Mouse (Mus musculus): ENCODE results near the gene Rps6kb2. TPM values are rescaled to one million over a fixed set of nuclear protein-coding genes. Genes with fewer than 3 reads are reported as not detected.
A peak's percentile ranks its signal among the peaks of the same experiment; 100 is the strongest.

Rps6kb2 gene
- total and polyA plus RNA-seq, 3 experiments, result 16.1 to 73.4 (median 23.1) TPM

GRCm38 (mm10) chr19:4120496-4120895, 42.7 kb downstream of the Rps6kb2 start:
- Histone ChIP-seq H3K4me3 (ENCODE audit: low read depth, low read length) (peak overlapping the region; percentile 73; the same call in 1 of the 2 replicates), H3K36me3 (replicated peaks) (peaks cover 39% of the 10 kb centered on the region), H3K9me3 (replicated peaks) (no peaks in the 10 kb centered on the region), H3K4me1 (ENCODE audit: insufficient read depth, low read depth, low read length) (peaks cover 64% of the 10 kb centered on the region), H3K27me3 (ENCODE audit: insufficient read depth, low read length) (no peaks in the 10 kb centered on the region)
- DNase-seq (ENCODE audit: low spot score) (no peak), ATAC-seq (ENCODE audit: extremely low read depth, insufficient number of reproducible peaks, low FRiP score, poor library complexity, severe bottlenecking) (no peak)
- no peak for TF ChIP-seq GATA1 (IDR thresholded peaks at IDR 0.05; ENCODE audit: borderline replicate concordance, low read length)

GRCm38 (mm10) chr19:4119716-4120487, 43.3 kb downstream of the Rps6kb2 start:
- ATAC-seq (ENCODE audit: extremely low read depth, insufficient number of reproducible peaks, low FRiP score, poor library complexity, severe bottlenecking) (no peak), DNase-seq (ENCODE audit: low spot score) (no peak)
- TF ChIP-seq GATA2 (IDR thresholded peaks at IDR 0.05; ENCODE audit: borderline replicate concordance, low read depth, low read length), result no peak
- no peak for TF ChIP-seq GATA1 (IDR thresholded peaks at IDR 0.05; ENCODE audit: borderline replicate concordance, low read length)
- no peak for TF ChIP-seq CTCF (IDR thresholded peaks at IDR 0.05; ENCODE audit: low read depth, low read length)
- TF ChIP-seq TAL1 (conservative IDR thresholded peaks at IDR 0.05; ENCODE audit: low read depth, low read length), result no peak
- TF ChIP-seq POLR2AphosphoS5 (IDR thresholded peaks at IDR 0.05; ENCODE audit: insufficient replicate concordance, low read depth, low read length), result no peak
- peaks cover 64% of the 10 kb centered on the region for H3K4me1 ChIP-seq (ENCODE audit: insufficient read depth, low read depth, low read length)
- no peaks in the 10 kb centered on the region for H3K27me3 ChIP-seq (ENCODE audit: insufficient read depth, low read length)
- peak overlapping the region; percentile 73; the same call in 1 of the 2 replicates for H3K4me3 ChIP-seq (ENCODE audit: low read depth, low read length)
- peaks cover 45% of the 10 kb centered on the region for H3K36me3 ChIP-seq (replicated peaks)
- no peaks in the 10 kb centered on the region for H3K9me3 ChIP-seq (replicated peaks)

- no peak for DNase-seq (ENCODE audit: low spot score)
- H3K4me3 ChIP-seq (ENCODE audit: low read depth, low read length), result no peak overlapping the region
- peaks cover 64% of the 10 kb centered on the region for H3K4me1 ChIP-seq (ENCODE audit: insufficient read depth, low read depth, low read length)
- no peak for ATAC-seq (ENCODE audit: extremely low read depth, insufficient number of reproducible peaks, low FRiP score, poor library complexity, severe bottlenecking)
- no peaks in the 10 kb centered on the region for H3K9me3 ChIP-seq (replicated peaks)
- no peaks in the 10 kb centered on the region for H3K27me3 ChIP-seq (ENCODE audit: insufficient read depth, low read length)
- H3K36me3 ChIP-seq (replicated peaks), result peaks cover 58% of the 10 kb centered on the region
- TF ChIP-seq POLR2AphosphoS5 (IDR thresholded peaks at IDR 0.05; ENCODE audit: insufficient replicate concordance, low read depth, low read length) (no peak), GATA1 (IDR thresholded peaks at IDR 0.05; ENCODE audit: borderline replicate concordance, low read length) (no peak), TAL1 (conservative IDR thresholded peaks at IDR 0.05; ENCODE audit: low read depth, low read length) (no peak), GATA2 (IDR thresholded peaks at IDR 0.05; ENCODE audit: borderline replicate concordance, low read depth, low read length) (no peak), CTCF (IDR thresholded peaks at IDR 0.05; ENCODE audit: low read depth, low read length) (no peak)
Observed at GRCm38 (mm10) chr19:4118350-4118749, 44.8 kb downstream of the Rps6kb2 start.

- H3K4me3 ChIP-seq (ENCODE audit: low read depth, low read length), result no peak overlapping the region
- no peak for DNase-seq (ENCODE audit: low spot score)
- no peak for TF ChIP-seq TAL1 (conservative IDR thresholded peaks at IDR 0.05; ENCODE audit: low read depth, low read length)
- TF ChIP-seq POLR2AphosphoS5 (IDR thresholded peaks at IDR 0.05; ENCODE audit: insufficient replicate concordance, low read depth, low read length), result no peak
- TF ChIP-seq GATA1 (IDR thresholded peaks at IDR 0.05; ENCODE audit: borderline replicate concordance, low read length), result no peak
- TF ChIP-seq GATA2 (IDR thresholded peaks at IDR 0.05; ENCODE audit: borderline replicate concordance, low read depth, low read length), result no peak
- no peak for TF ChIP-seq CTCF (IDR thresholded peaks at IDR 0.05; ENCODE audit: low read depth, low read length)
- no peaks in the 10 kb centered on the region for H3K9me3 ChIP-seq (replicated peaks)
- peaks cover 72% of the 10 kb centered on the region for H3K36me3 ChIP-seq (replicated peaks)
- H3K27me3 ChIP-seq (ENCODE audit: insufficient read depth, low read length), result no peaks in the 10 kb centered on the region
- no peak for ATAC-seq (ENCODE audit: extremely low read depth, insufficient number of reproducible peaks, low FRiP score, poor library complexity, severe bottlenecking)
- peaks cover 62% of the 10 kb centered on the region for H3K4me1 ChIP-seq (ENCODE audit: insufficient read depth, low read depth, low read length)
Observed at GRCm38 (mm10) chr19:4117006-4117405, 46.1 kb downstream of the Rps6kb2 start.

GRCm38 (mm10) chr19:4115816-4116215, 47.3 kb downstream of the Rps6kb2 start:
- Histone ChIP-seq H3K4me1 (ENCODE audit: insufficient read depth, low read depth, low read length) (peaks cover 52% of the 10 kb centered on the region), H3K9me3 (replicated peaks) (no peaks in the 10 kb centered on the region), H3K36me3 (replicated peaks) (peaks cover 84% of the 10 kb centered on the region), H3K27me3 (ENCODE audit: insufficient read depth, low read length) (no peaks in the 10 kb centered on the region), H3K4me3 (ENCODE audit: low read depth, low read length) (no peak overlapping the region)
- ATAC-seq (ENCODE audit: extremely low read depth, insufficient number of reproducible peaks, low FRiP score, poor library complexity, severe bottlenecking) (no peak), DNase-seq (ENCODE audit: low spot score) (no peak)
- TF ChIP-seq GATA2 (IDR thresholded peaks at IDR 0.05; ENCODE audit: borderline replicate concordance, low read depth, low read length), result no peak
- TF ChIP-seq GATA1 (IDR thresholded peaks at IDR 0.05; ENCODE audit: borderline replicate concordance, low read length), result no peak
- TF ChIP-seq TAL1 (conservative IDR thresholded peaks at IDR 0.05; ENCODE audit: low read depth, low read length), result no peak
- no peak for TF ChIP-seq CTCF (IDR thresholded peaks at IDR 0.05; ENCODE audit: low read depth, low read length)

GRCm38 (mm10) chr19:4115144-4115543, 48.0 kb downstream of the Rps6kb2 start:
- ATAC-seq (ENCODE audit: extremely low read depth, insufficient number of reproducible peaks, low FRiP score, poor library complexity, severe bottlenecking), result no peak
- DNase-seq (ENCODE audit: low spot score), result no peak
- Histone ChIP-seq H3K36me3 (replicated peaks) (peaks cover 88% of the 10 kb centered on the region), H3K9me3 (replicated peaks) (no peaks in the 10 kb centered on the region), H3K27me3 (ENCODE audit: insufficient read depth, low read length) (no peaks in the 10 kb centered on the region), H3K4me3 (ENCODE audit: low read depth, low read length) (peak overlapping the region; percentile 17; the same call in 1 of the 2 replicates), H3K4me1 (ENCODE audit: insufficient read depth, low read depth, low read length) (peaks cover 49% of the 10 kb centered on the region)
- no peak for TF ChIP-seq TAL1 (conservative IDR thresholded peaks at IDR 0.05; ENCODE audit: low read depth, low read length)
- TF ChIP-seq POLR2AphosphoS5 (IDR thresholded peaks at IDR 0.05; ENCODE audit: insufficient replicate concordance, low read depth, low read length), result no peak
- TF ChIP-seq GATA2 (IDR thresholded peaks at IDR 0.05; ENCODE audit: borderline replicate concordance, low read depth, low read length), result no peak
- no peak for TF ChIP-seq GATA1 (IDR thresholded peaks at IDR 0.05; ENCODE audit: borderline replicate concordance, low read length)
- TF ChIP-seq CTCF (IDR thresholded peaks at IDR 0.05; ENCODE audit: low read depth, low read length), result no peak
